In genomic region chr10:107859220-107859619, GRCm38 (mm10) we compare ENCODE assay signal across 25 mouse cellular contexts. TPM values are rescaled to one million over a fixed set of nuclear protein-coding genes. Genes with fewer than 3 reads are reported as not detected.
"Had no signal": no experiment of that assay in that cellular context is flagged by ENCODE, and none has a peak within 500 bp of the region (broad histone marks: within the 10 kb centered on the region; RNA-seq: fewer than 3 reads in every experiment).

No protein-coding gene starts in this region.

- ATAC-seq: liver, embryonic 12.5 days; liver, postnatal 0 days had no signal

- H3K9ac ChIP-seq: limb, embryonic 12.5 days; limb, embryonic 13.5 days; limb, embryonic 15.5 days; liver, embryonic 12.5 days; liver, embryonic 13.5 days; liver, embryonic 14.5 days; liver, embryonic 15.5 days; liver, postnatal 0 days; lung, embryonic 14.5 days; lung, embryonic 15.5 days; midbrain, embryonic 12.5 days; midbrain, embryonic 13.5 days; neural tube, embryonic 12.5 days had no signal

- H3K27ac ChIP-seq: limb, embryonic 10.5 days; limb, embryonic 12.5 days; limb, embryonic 13.5 days; limb, embryonic 15.5 days; liver, embryonic 12.5 days; liver, embryonic 13.5 days; liver, embryonic 14.5 days; liver, embryonic 15.5 days; lung, embryonic 15.5 days; macrophage; midbrain, embryonic 10.5 days; midbrain, embryonic 12.5 days; midbrain, embryonic 13.5 days; neural tube, embryonic 12.5 days had no signal

- H3K4me1 ChIP-seq: limb, embryonic 10.5 days; limb, embryonic 12.5 days; limb, embryonic 13.5 days; limb, embryonic 15.5 days; liver, embryonic 12.5 days; liver, embryonic 13.5 days; liver, embryonic 15.5 days; lung, embryonic 15.5 days; megakaryocyte, embryonic 14.5 days; midbrain, embryonic 10.5 days; midbrain, embryonic 12.5 days; midbrain, embryonic 13.5 days; neural tube, embryonic 12.5 days had no signal

- H3K4me2 ChIP-seq: limb, embryonic 12.5 days; limb, embryonic 13.5 days; limb, embryonic 15.5 days; liver, embryonic 11.5 days; liver, embryonic 12.5 days; liver, embryonic 13.5 days; liver, embryonic 15.5 days; lung, embryonic 14.5 days; lung, embryonic 15.5 days; midbrain, embryonic 12.5 days; midbrain, embryonic 13.5 days; neural tube, embryonic 12.5 days had no signal

- DNase-seq: liver; liver, embryonic 13.5 days; liver, postnatal 0 days; lung, adult 2 months had no signal

- H3K9me3 ChIP-seq: limb, embryonic 10.5 days; limb, embryonic 12.5 days; limb, embryonic 13.5 days; limb, embryonic 15.5 days; liver, embryonic 12.5 days; liver, embryonic 13.5 days; liver, embryonic 15.5 days; lung, embryonic 15.5 days; megakaryocyte, embryonic 14.5 days; midbrain, embryonic 10.5 days; midbrain, embryonic 12.5 days; midbrain, embryonic 13.5 days; neural tube, embryonic 12.5 days had no signal

- H3K36me3 ChIP-seq: limb, embryonic 10.5 days; limb, embryonic 12.5 days; limb, embryonic 13.5 days; limb, embryonic 15.5 days; liver, embryonic 12.5 days; liver, embryonic 13.5 days; liver, embryonic 15.5 days; lung, embryonic 15.5 days; midbrain, embryonic 10.5 days; midbrain, embryonic 12.5 days; midbrain, embryonic 13.5 days; neural tube, embryonic 12.5 days had no signal

- H3K4me3 ChIP-seq: limb, embryonic 10.5 days; limb, embryonic 12.5 days; limb, embryonic 13.5 days; limb, embryonic 15.5 days; liver, embryonic 12.5 days; liver, embryonic 13.5 days; liver, embryonic 15.5 days; lung, embryonic 15.5 days; megakaryocyte, embryonic 14.5 days; midbrain, embryonic 10.5 days; midbrain, embryonic 12.5 days; midbrain, embryonic 13.5 days; myocyte; neural tube, embryonic 12.5 days had no signal

- H3K27me3 ChIP-seq: limb, embryonic 12.5 days; limb, embryonic 13.5 days; limb, embryonic 15.5 days; liver, embryonic 12.5 days; liver, embryonic 13.5 days; liver, embryonic 15.5 days; lung, embryonic 15.5 days; megakaryocyte, embryonic 14.5 days; midbrain, embryonic 12.5 days; midbrain, embryonic 13.5 days; neural tube, embryonic 12.5 days had no signal

RNA-seq across cellular contexts. Expression of gene Otogl, which starts 52.7 kb away (rescaled TPM):
- total RNA-seq: liver, adult 2 months; megakaryocyte-erythroid progenitor cell, adult 5-6 weeks; monocyte, adult 5-6 weeks had no signal
- polyA plus RNA-seq: limb, embryonic 10.5 days; liver, adult 2 months; liver, postnatal 0 days; macrophage; midbrain, embryonic 10.5 days; midbrain, embryonic 12.5 days; neural tube, embryonic 11.5 days had no signal
